Mouse (Mus musculus): ENCODE results near the gene Ahnak.
"Not testable (repeated sequence)": the region's sequence is repeated elsewhere in the genome, so short reads cannot be mapped to it uniquely, and the experiment has no call there.

The Ahnak gene

GRCm38 (mm10) chr19:9105101-9105685 lies 116.1 kb downstream of the Ahnak start:
- no peak for DNase-seq

- no peak for DNase-seq
Observed at GRCm38 (mm10) chr19:9106096-9106495, 117.0 kb downstream of the Ahnak start.

DNA sequence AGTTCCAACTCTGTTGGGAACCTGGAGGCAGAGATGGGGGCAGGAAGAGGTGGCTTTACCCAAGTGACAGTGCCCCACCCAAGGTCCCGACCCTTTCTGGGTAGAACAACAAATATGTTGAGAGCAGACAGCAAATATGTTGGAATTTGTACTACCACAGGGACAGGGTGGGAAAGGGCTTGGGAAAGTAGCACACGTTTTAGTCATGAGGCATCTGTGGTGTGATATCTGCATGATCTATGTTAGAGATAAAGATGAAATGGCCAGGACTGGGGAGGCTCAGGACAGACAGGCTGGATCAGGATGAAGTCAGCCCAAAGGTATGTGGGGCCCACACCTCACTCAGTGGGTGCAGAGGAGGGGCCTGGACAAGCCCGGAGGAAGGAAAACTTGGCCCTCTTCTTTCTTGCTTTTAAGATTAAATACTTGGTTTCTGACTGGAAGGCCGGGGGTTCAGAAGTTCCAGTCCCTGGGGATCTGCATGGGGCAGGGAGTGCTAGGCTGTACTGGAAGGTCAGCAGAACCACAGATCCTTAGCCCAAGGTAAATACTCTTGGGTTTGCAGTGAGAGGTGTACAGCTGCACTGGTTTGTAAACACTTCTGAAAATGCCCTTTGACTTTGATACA lies 117.8 kb downstream of the Ahnak start:
- no peak for DNase-seq

DNA sequence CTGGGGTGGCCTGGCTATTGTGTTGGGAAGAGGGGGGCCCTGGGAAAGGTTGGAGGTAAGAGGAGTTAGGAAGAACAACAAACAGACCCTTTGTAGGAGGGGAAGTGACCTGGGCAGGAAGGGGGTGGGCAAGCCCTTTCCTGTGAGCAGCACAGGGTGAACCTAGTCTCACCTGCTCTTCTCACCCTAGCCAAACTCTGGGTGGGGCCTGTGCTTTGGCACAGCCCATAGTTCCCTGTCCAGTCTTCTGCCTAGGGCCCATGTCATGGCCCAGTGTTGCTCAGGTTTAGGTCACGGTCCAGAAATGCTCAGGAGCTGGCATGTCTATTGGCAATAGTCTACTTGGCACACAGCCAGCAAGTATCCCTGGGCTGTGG lies 118.3 kb downstream of the Ahnak start:
- no peak for DNase-seq

DNA sequence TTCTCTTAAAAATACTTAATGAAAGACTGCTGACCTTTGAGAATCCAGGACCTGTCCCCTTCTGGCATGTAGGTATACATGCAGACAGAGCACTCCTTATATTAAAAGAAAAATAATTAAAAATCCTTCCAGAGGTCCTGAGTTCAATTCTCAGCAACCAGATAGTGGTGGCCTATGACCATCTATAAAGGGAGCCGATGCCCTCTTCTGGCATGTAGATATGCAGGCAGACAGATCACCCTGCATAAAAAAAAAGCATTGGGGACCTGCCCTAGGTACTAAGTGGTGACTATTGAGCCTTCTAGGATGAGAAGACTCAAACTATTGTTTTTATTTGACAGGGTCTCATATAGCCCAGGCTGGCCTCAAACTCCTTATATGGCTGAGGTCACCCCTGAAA lies 119.5 kb downstream of the Ahnak start:
- no peak for DNase-seq

- DNase-seq = peak; percentile 50
Observed at GRCm38 (mm10) chr19:9110182-9110869, 121.2 kb downstream of the Ahnak start.

GRCm38 (mm10) chr19:9112043-9112442 lies 123.0 kb downstream of the Ahnak start:
- peak; percentile 88 for DNase-seq

DNA sequence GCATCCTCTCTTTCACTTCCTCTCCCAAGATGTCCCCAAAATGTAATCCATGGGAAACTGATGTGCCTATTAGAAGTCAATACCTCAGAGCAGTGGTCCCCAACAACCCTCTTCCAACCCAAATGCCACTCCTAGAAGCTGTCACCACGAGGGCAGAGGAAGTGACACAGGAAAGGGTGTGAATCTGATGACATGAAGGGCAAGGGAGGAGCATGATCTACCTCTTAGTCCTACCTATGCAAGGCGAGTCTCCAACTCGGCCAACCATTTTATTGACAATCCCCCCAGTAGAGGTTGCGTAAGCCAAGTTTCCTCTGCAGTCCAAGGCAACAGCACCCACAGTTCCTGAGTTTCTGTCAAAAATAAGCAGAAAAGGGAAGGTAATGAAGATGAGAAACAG lies 127.2 kb downstream of the Ahnak start:
- no peak for DNase-seq

DNA sequence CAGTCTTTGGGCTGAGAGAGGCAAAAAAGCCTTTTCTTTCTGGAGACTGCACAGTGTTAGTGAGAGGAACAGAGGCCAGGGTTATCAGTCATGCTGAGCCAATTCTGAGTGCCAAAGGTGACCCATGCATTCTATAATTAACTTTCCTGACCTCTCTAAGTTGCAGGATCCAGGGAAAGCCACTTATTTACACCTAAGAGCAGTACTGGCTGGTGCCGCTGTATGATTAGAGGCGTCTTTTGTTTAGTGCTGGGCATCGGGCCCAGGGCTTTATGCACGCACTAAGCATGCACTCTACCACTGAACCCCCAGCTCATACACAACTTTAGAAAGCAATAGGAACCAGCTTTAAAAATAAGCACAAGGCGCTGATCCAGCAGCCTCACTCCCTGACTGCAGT lies 128.2 kb downstream of the Ahnak start:
- DNase-seq = no peak

GRCm38 (mm10) chr19:9119655-9120425 lies 130.8 kb downstream of the Ahnak start:
- DNase-seq = no peak

GRCm38 (mm10) chr19:9122390-9122789 lies 133.3 kb downstream of the Ahnak start:
- no peak for DNase-seq

GRCm38 (mm10) chr19:9123986-9124385 lies 134.9 kb downstream of the Ahnak start:
- DNase-seq = not testable (repeated sequence)
